Mouse (Mus musculus) lung, embryonic 15.5 days (tissue): ENCODE data around the gene Myl4. TPM values are rescaled to one million over a fixed set of nuclear protein-coding genes. Genes with fewer than 3 reads are reported as not detected.
A peak's percentile ranks its signal among the peaks of the same experiment; 100 is the strongest.

ENCODE experiments used
- ATAC-seq: fragments of 200-750 bp; cut with Nextera tagmentation; 2 replicates; pipeline ENCODE4 v1.8.0; 2017; ENCODE audit warnings: moderate number of reproducible peaks, borderline replicate concordance; ENCODE audit not compliant: low FRiP score, low TSS enrichment; ENCODE audit errors: extremely low read depth
- H3K27ac ChIP-seq: fragments of 300-500 bp; sonication (generic); 2 replicates; pipeline ENCODE4 v1.5.1; 2015; ENCODE audit warnings: moderate library complexity, mild to moderate bottlenecking, inconsistent platforms
- H3K27me3 ChIP-seq: fragments of 300-500 bp; sonication (generic); 2 replicates; pipeline ENCODE4 v1.6.1; 2015; ENCODE audit warnings: inconsistent platforms
- H3K36me3 ChIP-seq: fragments of 300-500 bp; sonication (generic); 2 replicates; pipeline ENCODE4 v1.6.1; 2015; ENCODE audit warnings: inconsistent platforms
- H3K4me1 ChIP-seq: fragments of 300-500 bp; sonication (generic); 2 replicates; pipeline ENCODE4 v1.6.1; 2015; ENCODE audit warnings: inconsistent platforms
- H3K4me2 ChIP-seq: fragments of 300-500 bp; sonication (generic); 2 replicates; pipeline ENCODE4 v1.6.1; 2015; ENCODE audit warnings: inconsistent platforms, mild to moderate bottlenecking, moderate library complexity
- H3K4me3 ChIP-seq: fragments of 300-500 bp; sonication (generic); 2 replicates; pipeline ENCODE4 v1.5.1; 2015; ENCODE audit warnings: mild to moderate bottlenecking, inconsistent platforms
- H3K9ac ChIP-seq: fragments of 300-500 bp; sonication (generic); 2 replicates; pipeline ENCODE4 v1.6.1; 2015; ENCODE audit warnings: inconsistent platforms
- H3K9me3 ChIP-seq: fragments of 300-500 bp; sonication (generic); 2 replicates; pipeline ENCODE4 v1.6.1; 2016; ENCODE audit warnings: inconsistent platforms
- WGBS: fragments of 180-500 bp; shearing (Covaris S2); methylation state at CpG from one replicate; pipeline ENCODE4 v1.1.7; 2015; 5-methylcytosine and 5-hydroxymethylcytosine counted together
- polyA plus RNA-seq: library from polyadenylated mRNA; unstranded; fragments of >200 nt; fragmentation: Nextera tagmentation; extraction: Ambion mirVana; gene quantifications from 2 replicates; pipeline ENCODE4 v1.2.1, GENCODE M21; 2015

The Myl4 gene
- polyA plus RNA-seq, 1 experiment from 2014 or later, result 133 TPM

DNA sequence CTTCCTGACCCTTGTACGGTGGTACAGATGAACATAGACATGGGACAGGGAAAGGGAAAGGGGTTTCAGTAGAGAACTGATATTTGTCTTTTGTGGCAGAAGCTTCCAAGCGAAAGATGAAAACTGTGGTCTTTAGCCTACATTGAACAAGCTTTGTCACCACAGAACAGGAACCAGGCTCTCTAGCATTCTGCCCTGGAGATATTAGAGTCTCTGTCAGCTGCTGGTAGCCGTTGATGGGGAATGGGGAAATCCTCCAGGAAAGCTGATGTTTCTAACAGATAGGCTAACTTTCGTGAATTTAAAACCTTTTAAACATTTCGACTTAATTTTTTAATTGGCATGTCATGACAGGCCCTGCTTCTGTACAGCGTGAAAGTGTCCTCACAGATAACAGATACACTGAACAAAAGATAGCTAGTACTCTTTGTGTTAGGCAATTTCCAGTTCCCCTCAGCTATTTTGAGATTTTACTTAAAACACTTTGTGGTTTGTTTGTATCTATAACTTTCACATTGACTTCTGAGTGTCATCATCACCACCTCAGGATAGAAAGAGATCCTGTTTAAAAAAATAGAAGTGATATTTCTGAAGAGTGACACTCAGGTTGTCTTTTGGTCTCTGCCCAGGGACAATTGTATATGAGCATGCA, 58.7 kb downstream of the Myl4 start:
- Histone ChIP-seq H3K27me3 (peaks cover 14% of the 10 kb centered on the region; the same call in 1 of the 2 replicates), H3K27ac (no peak overlapping the region), H3K36me3 (no peaks in the 10 kb centered on the region), H3K9ac (no peak overlapping the region), H3K9me3 (no peaks in the 10 kb centered on the region), H3K4me2 (no peak overlapping the region), H3K4me3 (no peak overlapping the region), H3K4me1 (peaks cover 6% of the 10 kb centered on the region; the same call in 1 of the 2 replicates)
- 64% methylated on average over 6 of the region's 6 CpGs for whole genome bisulfite sequencing
- ATAC-seq, result no peak

DNA sequence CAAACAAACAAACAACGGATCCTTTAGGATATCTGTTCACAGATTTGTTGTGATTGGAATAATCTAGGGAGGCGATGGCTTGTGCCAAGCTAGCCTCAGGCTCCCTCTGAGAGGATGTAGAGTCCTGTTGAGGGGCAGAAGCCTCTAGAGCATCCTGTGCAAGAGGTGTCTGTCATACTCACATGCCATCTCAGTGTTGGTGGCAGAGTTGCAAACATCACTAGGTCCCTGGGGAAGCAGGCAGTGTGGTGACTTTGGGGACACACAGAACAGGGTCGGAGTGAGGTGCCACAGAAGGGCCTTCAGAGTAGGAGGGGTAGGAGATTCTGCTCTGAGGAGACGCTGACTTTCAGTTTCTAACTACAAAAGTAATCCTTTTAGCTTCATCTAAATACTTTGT, 59.3 kb downstream of the Myl4 start:
- 52% methylated on average over 4 of the region's 4 CpGs for WGBS
- Histone ChIP-seq H3K27me3 (peaks cover 14% of the 10 kb centered on the region; the same call in 1 of the 2 replicates), H3K36me3 (no peaks in the 10 kb centered on the region), H3K9ac (no peak overlapping the region), H3K9me3 (no peaks in the 10 kb centered on the region), H3K27ac (no peak overlapping the region), H3K4me2 (no peak overlapping the region), H3K4me3 (no peak overlapping the region), H3K4me1 (peaks cover 6% of the 10 kb centered on the region; the same call in 1 of the 2 replicates)
- no peak for ATAC-seq

DNA sequence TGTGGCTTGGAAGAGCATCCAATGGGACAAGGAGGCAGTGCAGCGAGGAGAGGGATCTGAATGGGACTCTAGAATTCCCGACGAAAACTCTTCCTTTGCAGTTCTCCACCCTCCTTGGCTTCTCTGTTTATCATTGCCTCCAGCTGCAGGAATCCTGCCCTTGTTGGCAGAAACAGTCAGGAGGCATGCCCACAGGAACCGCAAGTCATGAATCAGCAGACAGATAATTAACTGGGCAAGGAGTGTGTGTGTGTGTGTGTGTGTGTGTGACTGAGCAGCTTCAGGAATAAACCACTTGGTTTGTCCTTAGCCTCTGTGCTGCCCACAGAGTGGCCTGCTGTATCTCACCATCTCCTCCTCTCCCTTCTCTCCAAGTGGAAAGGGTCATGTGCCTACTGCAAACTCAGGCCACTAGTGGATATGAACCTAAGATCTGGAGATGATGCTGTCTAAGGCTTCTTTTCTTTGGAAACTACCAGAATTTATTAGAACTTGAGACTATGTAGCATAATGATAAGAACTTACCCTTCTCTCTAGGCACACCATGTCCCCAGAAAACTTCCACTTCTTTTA, 61.2 kb downstream of the Myl4 start:
- H3K9me3 ChIP-seq, result no peaks in the 10 kb centered on the region
- 31% methylated on average over 4 of the region's 4 CpGs for WGBS
- ATAC-seq, result no peak
- H3K27me3 ChIP-seq, result peaks cover 14% of the 10 kb centered on the region; the same call in 1 of the 2 replicates
- H3K4me1 ChIP-seq, result peaks cover 6% of the 10 kb centered on the region; the same call in 1 of the 2 replicates
- H3K4me2 ChIP-seq, result no peak overlapping the region
- H3K4me3 ChIP-seq, result no peak overlapping the region
- no peaks in the 10 kb centered on the region for H3K36me3 ChIP-seq
- no peak overlapping the region for H3K27ac ChIP-seq
- H3K9ac ChIP-seq, result no peak overlapping the region

DNA sequence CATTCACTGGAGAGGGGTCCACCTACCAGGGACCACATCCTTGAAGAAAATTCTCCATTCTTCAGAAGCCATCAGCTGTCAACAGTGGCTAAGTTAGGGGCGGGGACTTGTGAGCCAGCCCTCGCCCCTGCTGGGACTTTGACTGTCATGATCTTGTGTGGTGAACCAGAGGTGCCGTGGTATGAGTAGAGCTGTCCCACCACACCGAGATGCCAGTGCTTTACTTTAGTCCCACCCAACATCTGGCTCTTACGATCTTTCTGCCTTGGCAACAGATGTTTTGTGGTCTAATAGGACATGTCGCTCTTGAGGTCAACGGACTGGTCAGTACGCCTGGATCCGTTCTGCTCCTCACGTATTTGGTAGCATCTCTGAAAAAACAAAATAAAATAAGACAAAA, 63.1 kb downstream of the Myl4 start:
- Histone ChIP-seq H3K27me3 (peaks cover 11% of the 10 kb centered on the region; the same call in 1 of the 2 replicates), H3K36me3 (no peaks in the 10 kb centered on the region), H3K9ac (no peak overlapping the region), H3K4me2 (no peak overlapping the region), H3K4me3 (no peak overlapping the region), H3K4me1 (peaks cover under 1% of the 10 kb centered on the region; the same call in 1 of the 2 replicates), H3K9me3 (no peaks in the 10 kb centered on the region), H3K27ac (no peak overlapping the region)
- no peak for ATAC-seq
- 75% methylated on average over 10 of the region's 10 CpGs for WGBS

DNA sequence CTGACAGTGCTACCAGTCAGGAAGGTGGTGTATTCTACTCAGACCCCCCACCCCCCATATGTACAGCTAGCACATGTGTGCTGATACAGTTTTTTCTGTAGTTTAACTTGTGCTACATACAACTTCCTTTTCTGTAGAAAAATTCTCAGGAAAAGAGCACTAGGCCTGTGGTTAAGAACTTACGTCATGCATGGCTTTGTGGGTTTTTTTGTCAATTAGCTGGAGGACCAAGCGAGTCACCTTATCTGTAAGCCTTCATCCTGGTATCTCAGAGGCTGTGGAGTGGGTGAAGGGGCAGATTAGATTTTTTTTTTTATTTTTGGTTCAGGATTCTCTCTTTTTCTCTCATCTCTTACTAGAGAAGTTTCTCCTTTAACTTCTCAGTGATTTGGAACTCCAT, 63.7 kb downstream of the Myl4 start:
- H3K27ac ChIP-seq, result no peak overlapping the region
- H3K9ac ChIP-seq, result no peak overlapping the region
- H3K4me2 ChIP-seq, result no peak overlapping the region
- no peak for ATAC-seq
- H3K4me3 ChIP-seq, result no peak overlapping the region
- no peaks in the 10 kb centered on the region for H3K4me1 ChIP-seq
- H3K36me3 ChIP-seq, result no peaks in the 10 kb centered on the region
- no peaks in the 10 kb centered on the region for H3K9me3 ChIP-seq
- 57% methylated on average over 2 of the region's 2 CpGs for WGBS
- peaks cover 11% of the 10 kb centered on the region; the same call in 1 of the 2 replicates for H3K27me3 ChIP-seq

DNA sequence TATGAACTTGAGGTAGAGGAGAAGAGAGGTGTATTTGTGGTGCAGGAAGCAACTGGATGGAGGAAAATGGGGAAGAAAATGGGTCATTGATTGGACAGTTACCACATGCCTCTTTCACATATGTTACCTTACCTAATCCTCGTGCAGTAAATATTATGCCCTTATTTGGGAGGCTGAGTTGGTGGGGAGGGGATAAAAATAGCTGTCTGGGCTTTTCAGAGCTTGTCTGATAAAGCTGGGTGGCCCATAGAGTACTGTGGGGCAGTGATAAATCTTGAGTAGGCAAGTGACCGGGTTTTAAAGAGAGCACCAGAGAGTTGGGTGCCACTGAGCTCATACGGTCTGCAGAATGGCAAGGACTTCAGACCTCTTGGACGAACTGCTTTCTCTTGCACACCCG, 65.7 kb downstream of the Myl4 start:
- 59% methylated on average over 5 of the region's 5 CpGs for WGBS
- H3K9me3 ChIP-seq, result no peaks in the 10 kb centered on the region
- no peaks in the 10 kb centered on the region for H3K36me3 ChIP-seq
- H3K4me2 ChIP-seq, result no peak overlapping the region
- no peak for ATAC-seq
- H3K27me3 ChIP-seq, result no peaks in the 10 kb centered on the region
- no peak overlapping the region for H3K9ac ChIP-seq
- no peak overlapping the region for H3K4me3 ChIP-seq
- no peak overlapping the region for H3K27ac ChIP-seq
- H3K4me1 ChIP-seq, result no peaks in the 10 kb centered on the region

DNA sequence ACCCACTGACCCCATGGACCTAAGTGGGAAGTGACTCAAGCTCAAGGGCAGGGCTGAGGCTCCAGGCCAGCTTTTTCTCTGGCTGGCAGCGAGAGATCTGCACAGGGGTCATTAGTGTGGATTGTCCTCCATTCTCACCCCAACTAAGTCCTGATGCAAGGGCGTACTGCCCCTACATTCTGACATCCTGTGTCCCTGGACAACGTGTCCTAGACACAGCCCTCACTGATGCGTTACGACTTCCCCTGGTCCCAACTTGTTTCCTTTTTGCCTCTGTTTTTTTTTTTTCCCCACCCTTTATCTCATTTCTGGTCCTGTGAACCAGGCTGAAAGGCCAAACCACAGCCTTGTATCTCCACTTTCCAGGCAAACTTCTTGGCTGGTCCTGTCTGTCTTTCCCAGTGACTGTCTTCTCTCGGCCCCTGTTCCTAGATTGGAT, 68.2 kb downstream of the Myl4 start:
- Histone ChIP-seq H3K4me2 (no peak overlapping the region), H3K9ac (no peak overlapping the region), H3K4me3 (no peak overlapping the region), H3K36me3 (no peaks in the 10 kb centered on the region), H3K4me1 (no peaks in the 10 kb centered on the region), H3K27ac (no peak overlapping the region), H3K27me3 (no peaks in the 10 kb centered on the region), H3K9me3 (no peaks in the 10 kb centered on the region)
- ATAC-seq, result no peak
- whole genome bisulfite sequencing, result 73% methylated on average over 6 of the region's 6 CpGs

DNA sequence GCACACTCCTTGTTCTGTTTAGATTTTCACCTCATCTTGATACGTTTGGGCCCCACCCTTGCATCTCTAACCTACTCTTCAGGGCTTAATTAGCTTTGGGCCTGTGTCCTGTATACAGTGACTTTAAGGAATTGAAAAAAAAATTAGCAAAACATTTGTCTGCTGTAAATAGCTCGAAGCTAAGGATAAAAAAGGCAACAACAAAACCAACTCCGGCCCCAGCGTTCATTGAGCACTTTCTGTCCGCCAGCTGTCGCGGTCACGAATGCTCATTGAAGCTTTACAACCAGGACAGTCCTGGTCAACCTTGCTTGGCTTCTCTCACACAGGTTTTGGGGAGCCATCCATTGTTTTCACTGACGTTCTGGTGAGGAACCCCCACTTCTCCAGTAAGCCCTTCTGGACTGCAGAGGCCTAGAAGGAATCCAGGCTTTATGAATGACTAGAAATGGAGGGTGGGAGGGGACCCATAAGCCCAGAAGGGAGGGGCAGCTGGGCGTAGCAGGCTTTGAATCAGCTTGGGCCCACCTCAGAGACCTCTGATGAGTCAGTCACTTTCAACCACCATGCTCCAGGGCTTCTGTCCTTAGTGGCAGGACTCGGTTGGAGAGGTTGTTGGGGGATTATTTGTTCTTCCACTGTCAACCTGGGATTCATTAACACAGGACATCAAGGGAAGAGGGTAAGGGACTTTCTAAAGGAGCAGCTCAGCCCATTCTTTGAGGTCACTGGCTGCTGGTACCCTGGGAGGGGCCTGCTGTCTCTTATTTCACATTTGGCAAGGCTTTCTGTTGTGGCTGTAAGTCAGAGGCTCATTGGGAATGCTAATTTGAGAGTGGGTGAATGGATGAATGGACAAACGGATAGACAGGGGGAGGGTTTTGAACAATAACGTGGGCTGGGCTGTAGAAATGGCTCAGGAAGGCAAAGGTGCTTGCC, 68.9 kb downstream of the Myl4 start:
- H3K36me3 ChIP-seq, result no peaks in the 10 kb centered on the region
- H3K4me1 ChIP-seq, result no peaks in the 10 kb centered on the region
- 71% methylated on average over 13 of the region's 13 CpGs for WGBS
- H3K4me3 ChIP-seq, result no peak overlapping the region
- no peaks in the 10 kb centered on the region for H3K9me3 ChIP-seq
- no peak overlapping the region for H3K4me2 ChIP-seq
- no peak for ATAC-seq
- H3K27ac ChIP-seq, result no peak overlapping the region
- no peak overlapping the region for H3K9ac ChIP-seq
- no peaks in the 10 kb centered on the region for H3K27me3 ChIP-seq

DNA sequence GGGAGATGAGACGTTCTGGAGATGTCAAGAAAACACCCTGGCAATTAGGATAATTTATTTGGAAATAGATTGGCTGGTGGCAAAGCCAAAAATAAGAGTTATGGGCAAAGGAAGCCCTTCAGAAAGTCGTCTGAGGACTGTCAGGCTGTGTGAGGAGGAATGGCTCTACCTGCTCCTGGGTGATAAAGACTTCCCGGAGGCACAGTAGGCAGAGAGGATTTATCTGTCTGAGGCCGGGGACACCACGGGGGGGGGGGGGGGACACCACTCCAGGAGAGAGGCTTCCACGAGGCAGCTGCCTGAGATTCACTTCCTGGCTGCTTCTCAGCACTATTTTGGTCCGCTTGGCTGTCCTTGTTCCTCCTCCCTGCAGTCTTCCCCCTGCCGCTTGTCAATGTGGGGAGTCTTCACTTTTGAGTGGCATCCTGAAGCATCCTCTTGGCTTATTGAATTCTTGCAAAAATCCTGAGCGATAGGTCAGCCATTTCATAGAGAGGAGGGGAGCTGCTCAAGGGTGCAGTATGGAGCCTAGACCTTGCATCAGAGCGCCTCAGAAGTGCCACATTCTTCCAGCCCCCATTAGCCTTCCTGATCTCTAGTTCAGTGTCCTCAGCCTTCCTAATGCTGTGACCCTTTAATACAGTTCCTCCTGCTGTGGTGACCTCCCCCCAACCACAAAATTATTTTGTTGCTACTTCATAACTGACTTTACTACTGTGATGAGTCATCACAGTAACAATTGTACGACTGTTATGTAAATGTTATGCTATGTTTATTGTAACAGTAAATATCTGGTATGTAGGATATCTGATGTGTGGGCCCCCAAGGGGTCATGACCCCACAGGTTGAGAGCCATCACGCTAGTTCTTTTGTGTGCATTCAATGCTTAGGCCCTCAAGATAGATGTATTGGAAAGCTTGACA, 71.8 kb downstream of the Myl4 start:
- no peak overlapping the region for H3K4me2 ChIP-seq
- H3K36me3 ChIP-seq, result no peaks in the 10 kb centered on the region
- H3K4me3 ChIP-seq, result no peak overlapping the region
- peaks cover 16% of the 10 kb centered on the region for H3K4me1 ChIP-seq
- no peaks in the 10 kb centered on the region for H3K9me3 ChIP-seq
- no peak overlapping the region for H3K9ac ChIP-seq
- H3K27ac ChIP-seq, result no peak overlapping the region
- ATAC-seq, result no peak
- no peaks in the 10 kb centered on the region for H3K27me3 ChIP-seq
- WGBS, result 33% methylated on average over 10 of the region's 12 CpGs

DNA sequence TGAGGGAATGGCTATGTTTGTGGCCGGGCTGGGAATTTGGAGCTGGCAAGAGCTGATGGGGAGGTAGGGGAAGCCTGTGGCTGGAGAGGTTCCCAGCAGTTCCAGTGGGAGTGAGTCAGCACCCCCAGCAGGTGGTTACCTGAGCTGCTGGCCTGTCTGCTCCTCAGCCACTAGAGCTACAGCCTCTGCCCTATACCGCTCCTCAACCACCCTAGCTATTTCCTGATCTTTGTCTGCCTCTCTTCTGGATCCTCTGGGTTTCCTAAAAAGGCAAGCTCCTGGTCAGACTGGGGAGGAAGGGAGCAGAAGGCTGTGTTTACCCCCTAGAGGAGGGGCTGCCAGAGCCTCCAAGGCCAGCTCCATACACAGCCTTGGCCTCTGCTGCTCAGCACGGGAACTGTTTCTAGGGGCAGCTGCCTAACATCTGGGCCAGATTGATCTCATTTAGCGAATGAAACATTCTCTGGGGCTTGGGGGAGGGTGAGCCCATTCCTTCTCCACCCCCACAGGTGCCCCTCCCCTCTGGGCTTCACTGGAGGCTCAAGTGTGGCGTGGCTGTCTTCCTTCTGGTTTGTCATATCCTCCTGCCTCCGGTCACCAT, 74.4 kb downstream of the Myl4 start:
- H3K4me3 ChIP-seq, result no peak overlapping the region
- no peak overlapping the region for H3K9ac ChIP-seq
- peak overlapping the region; percentile 79 for H3K27ac ChIP-seq
- 30% methylated on average over 6 of the region's 6 CpGs for WGBS
- H3K36me3 ChIP-seq, result no peaks in the 10 kb centered on the region
- H3K4me2 ChIP-seq, result 0 out of 2 replicates have a peak overlapping the region, but pooled peaks have one; percentile 0
- H3K27me3 ChIP-seq, result no peaks in the 10 kb centered on the region
- no peaks in the 10 kb centered on the region for H3K9me3 ChIP-seq
- ATAC-seq, result peak; percentile 60
- H3K4me1 ChIP-seq, result peaks cover 16% of the 10 kb centered on the region
